Mouse (Mus musculus) granulocyte monocyte progenitor cell, adult 5-6 weeks (primary cell): ENCODE data around the gene Kmt2a. TPM values are rescaled to one million over a fixed set of nuclear protein-coding genes. Genes with fewer than 3 reads are reported as not detected.
A peak's percentile ranks its signal among the peaks of the same experiment; 100 is the strongest.
"Not testable (repeated sequence)": the region's sequence is repeated elsewhere in the genome, so short reads cannot be mapped to it uniquely, and the experiment has no call there.

Experiments used
- ATAC-seq: replicated peaks from 2 replicates; pipeline ENCODE4 v1.8.0; 2016; ENCODE audit warnings: mild to moderate bottlenecking, moderate TSS enrichment, inconsistent platforms; ENCODE audit not compliant: poor library complexity, severe bottlenecking
- total RNA-seq, 2 experiments: library from RNA; stranded (forward) in 1 of 2; stranded (reverse) in 1 of 2; fragments of 200-712, 200-1000 nt in 1 of 2; fragments of >200 nt in 1 of 2; fragmentation: Nextera tagmentation in 1 of 2; gene quantifications; 2 replicates each; pipeline ENCODE4 v1.2.3; 2014 to 2017

Kmt2a gene
- total RNA-seq, 2 experiments from 2014 or later: 10.8 to 93.1 TPM

DNA sequence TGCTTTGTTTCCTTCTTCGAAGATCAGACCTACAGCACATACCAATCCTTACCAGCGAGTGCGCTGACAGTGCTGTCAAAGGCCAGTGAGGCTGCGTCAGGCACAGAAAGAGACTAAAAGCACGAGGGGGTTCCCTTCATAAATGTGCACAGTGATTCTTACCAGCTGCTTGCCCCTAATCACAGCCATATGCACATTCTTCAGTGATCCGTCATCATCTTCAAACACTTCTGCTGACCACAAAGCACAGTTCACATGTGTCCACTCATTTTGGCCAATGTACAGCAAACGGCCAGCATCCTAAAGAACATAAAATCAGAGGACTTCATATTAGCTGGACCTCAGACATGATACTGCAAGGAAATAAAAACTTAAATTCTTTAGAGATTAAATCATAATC is 54.4 kb downstream of the Kmt2a start:
- no peak for ATAC-seq

DNA sequence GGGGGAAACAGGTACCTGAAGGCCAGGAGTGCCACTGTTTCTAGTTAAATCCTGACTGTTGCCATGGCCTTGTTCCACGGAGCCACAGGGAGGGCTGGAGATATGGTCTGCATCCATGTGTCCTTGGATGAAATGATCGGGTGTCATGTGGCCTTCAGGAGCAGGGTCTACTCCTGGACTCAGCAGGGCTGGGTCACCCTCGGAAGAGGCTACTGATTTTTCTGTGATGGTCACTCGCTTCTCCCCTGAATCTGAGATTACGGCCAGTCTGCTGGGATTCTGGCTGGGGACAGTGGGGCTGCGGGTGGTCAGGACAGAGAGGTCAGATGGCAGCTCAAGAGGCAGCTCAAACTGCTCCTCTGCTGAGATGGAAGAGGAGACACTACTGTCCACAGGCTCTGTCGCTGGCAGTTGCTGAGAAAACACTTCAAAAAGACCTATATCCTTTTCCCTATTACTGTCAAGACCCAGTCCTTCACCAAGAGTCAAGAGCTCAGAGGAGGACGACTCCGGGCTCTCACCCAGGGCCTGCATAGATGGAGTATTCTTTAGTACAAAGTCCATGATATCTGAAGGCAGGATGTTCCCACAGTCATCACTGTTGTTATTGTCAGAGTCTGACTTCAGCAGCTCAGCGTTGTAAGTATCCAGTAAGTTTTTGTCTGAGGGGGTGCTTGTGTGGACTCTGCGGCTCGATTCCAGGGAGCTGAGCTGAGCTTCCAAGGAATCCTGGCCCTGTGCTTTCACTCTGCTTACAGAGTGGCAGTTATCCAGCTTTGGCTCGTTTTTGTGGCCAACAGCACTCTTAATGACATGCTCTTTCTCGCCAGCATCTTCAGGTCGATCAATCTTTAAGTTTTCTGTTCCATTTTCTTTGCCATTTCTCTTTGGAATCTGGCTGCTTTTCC is 60.9 kb downstream of the Kmt2a start:
- ATAC-seq: no peak

DNA sequence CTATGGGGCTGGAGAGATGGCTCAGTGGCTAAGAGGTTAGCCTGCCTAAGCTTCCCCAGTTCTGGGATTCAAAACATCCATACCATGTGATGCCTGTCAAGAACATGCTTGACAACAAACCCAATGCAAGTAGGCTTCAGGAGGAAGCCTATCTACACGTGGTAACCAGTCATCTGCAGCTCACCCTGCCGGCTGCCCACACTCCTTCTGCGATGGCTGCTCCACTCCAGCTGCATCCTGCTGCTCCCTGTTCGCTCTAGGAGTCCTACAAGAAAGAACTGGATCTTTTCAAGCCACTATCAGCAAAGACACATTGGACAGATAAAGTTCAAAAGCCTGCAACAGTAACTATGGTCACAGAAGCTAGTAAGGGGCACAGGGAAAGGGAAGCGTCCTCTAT is 63.6 kb downstream of the Kmt2a start:
- no peak for ATAC-seq

DNA sequence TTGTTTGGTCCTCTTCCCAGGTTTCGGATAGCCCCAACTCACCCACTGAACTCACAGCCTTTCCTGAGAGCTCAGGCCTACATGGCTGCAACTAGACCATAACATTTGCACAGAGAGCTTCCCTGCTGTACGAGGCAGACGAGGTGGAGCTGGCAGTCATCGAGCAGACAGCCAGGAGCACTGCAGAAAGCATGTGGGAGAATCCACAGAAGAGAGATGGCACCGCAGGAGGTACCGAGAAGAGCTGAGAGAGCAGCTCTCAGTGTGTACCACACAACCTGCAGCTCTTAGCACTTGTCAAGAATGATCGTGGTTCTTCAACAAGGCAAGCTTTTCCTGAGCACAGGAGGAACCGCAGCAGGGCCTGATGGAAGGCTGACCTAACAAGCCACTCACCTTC is 66.9 kb downstream of the Kmt2a start:
- no peak for ATAC-seq

DNA sequence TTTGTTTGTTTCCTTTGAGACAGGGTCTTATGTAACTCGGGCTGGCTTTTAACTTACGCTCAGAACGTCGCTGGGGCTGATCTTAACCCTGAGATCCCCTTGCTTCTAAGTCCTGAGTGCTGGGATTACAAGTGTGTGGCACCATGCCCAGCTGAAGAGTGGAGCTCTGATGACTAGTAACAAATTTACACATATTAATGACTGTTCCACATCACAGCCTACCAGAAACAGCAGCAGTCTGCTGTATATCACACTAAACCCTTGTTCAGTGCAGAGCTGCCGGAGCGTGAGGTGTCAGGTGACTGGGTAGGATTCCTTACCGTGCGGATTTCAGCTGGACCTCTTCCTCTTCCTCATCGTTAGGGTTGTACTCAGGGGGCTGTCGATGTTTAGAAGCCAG is 70.8 kb downstream of the Kmt2a start:
- no peak for ATAC-seq

DNA sequence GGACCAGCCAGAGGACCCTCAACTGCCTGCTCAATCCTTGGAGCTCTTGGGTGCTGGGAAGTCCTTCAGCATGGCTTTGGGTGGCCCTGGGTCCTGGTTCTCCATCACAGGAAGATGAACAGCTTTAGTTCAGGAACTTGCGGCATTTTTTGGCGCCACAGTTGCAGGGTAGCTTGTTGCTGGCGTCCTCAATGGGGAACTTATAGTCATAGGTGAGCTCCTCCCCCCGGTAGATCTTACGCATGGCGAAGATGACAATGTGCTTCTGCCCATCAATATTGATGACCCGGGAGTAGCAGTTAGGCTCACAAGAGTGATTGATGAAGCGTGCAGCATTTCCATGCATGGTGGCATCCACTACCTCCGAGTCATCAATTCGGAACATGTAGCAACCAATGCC is 73.3 kb downstream of the Kmt2a start:
- no peak for ATAC-seq

DNA sequence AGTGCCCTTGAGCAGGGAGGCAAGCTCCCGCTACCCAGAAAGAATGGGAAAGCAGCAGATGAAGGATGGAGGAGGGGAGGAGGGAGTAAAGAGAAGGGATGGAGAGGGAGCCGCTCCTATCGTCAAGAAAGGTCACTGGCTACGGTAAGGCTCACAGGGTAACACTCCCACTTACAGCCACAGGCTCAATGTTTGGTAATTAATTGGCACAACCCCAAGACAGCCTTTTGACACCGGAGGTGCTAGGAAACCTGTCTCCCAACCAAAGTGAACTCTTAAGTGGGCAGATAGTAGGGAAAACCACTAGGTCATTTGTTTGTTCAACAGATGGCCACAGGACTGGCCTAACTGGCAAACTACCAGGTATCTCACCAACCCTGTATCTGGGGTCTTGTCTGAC is 74.0 kb downstream of the Kmt2a start:
- no peak for ATAC-seq

DNA sequence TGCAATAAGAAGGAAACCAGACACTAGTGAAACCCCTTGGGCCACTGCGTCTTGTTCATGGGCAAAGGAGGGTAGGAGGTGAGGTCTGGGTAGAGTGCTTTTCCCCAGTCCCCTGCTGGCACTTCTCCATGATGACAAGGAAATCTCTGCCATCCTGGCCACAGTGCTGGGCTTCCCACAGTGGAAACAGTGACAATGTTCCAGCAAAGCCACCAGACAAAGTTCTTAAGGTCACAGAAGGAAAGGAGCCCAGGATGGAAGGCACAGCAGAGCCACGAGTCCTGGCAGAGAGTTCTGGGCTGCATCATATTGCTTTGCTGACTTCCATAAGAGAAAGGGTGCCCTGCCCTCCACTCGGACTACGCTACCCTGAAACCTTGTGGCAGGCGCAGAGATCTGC is 75.6 kb downstream of the Kmt2a start:
- ATAC-seq: no peak

DNA sequence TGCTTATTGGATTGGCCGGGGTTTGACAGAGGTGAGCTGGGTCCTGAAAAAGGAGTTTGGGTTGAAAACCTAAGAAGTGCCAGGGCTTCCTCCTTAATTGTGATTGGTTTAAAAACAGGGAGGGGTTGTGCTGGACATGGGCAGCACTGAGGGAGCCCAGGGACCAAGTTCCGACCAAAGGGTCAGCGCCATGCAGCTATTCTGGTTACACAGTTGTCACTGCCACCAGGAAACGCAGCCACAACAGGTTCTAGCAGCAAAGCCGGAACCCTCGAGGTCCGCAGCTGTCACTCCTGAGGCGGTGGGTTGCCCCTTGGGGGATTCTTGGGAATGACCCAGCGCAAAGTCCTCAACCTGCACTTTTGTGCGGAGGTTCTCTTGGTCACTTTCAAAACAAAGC is 76.4 kb downstream of the Kmt2a start:
- ATAC-seq: no peak

DNA sequence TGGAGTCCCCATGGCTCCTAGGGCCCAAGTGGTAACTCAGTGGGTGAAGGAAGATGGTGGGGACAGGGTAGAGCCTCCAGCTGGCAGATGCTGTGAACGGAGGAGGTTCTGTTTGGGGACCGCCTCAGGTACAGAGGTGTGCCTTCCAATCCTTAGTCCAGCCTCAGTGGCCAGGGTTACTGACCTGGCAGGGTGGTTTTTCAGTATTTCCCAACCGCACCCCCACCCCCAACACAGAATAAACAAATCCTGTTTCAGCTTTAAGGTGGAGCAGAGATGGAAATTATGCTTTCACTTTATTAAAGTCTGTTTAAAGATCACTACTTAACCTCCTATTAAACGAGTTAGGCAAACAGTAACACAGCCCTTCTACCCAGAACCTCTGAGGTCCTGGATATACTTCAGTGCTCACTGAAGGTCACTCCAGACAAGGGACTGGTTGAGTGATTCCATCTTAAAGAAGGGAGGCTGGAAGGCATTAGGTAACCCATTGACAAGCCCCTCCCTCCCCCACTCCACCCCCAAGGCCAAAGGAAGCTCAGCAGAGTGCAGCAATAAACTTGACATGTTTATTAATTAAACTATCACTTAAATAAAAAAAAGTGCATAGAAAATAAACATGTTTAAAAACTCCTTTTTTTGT is 78.2 kb downstream of the Kmt2a start, which contains the start of gene Ttc36:
Gene Ttc36 (minus strand): TSS at position 265 of the 643 bp plus-strand sequence.
- no peak for ATAC-seq

DNA sequence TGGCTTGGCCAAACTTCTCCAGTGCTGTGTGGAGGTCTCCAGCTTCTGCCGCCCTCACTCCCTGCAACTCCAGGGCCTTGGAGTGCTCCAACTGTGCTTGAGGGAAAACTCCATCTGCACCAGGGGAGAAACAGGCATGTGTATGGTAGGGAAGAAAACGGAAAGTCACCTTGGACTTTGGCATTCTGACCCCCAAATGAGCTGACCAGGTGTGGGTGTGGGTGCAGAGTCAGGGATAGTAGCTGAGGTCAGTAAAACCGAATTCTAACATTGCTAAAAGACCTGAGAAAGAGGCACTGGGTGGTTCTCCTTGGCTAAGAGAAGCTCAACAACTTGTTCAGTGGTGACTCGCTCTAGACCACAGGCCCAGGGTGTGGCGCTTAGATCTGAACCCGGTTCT is 79.4 kb downstream of the Kmt2a start:
- no peak for ATAC-seq

DNA sequence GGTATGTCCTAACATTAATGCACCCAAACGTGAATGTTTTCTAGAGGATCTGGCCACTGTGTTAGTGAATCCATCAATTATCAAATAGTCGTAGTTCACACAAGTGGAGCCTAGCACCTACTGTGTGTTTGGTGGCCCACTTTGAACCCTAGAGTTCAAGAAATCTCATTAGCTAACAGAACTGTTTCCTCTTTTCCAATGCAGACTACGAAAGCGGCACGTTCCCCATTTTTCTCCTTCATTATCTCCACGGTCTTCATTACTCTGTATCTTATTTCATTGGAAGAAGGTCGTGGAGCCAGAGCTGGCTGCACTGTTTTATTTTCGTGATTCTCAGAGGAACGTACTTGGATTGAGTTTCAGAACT is 81.2 kb downstream of the Kmt2a start:
- peak; percentile 20 for ATAC-seq

DNA sequence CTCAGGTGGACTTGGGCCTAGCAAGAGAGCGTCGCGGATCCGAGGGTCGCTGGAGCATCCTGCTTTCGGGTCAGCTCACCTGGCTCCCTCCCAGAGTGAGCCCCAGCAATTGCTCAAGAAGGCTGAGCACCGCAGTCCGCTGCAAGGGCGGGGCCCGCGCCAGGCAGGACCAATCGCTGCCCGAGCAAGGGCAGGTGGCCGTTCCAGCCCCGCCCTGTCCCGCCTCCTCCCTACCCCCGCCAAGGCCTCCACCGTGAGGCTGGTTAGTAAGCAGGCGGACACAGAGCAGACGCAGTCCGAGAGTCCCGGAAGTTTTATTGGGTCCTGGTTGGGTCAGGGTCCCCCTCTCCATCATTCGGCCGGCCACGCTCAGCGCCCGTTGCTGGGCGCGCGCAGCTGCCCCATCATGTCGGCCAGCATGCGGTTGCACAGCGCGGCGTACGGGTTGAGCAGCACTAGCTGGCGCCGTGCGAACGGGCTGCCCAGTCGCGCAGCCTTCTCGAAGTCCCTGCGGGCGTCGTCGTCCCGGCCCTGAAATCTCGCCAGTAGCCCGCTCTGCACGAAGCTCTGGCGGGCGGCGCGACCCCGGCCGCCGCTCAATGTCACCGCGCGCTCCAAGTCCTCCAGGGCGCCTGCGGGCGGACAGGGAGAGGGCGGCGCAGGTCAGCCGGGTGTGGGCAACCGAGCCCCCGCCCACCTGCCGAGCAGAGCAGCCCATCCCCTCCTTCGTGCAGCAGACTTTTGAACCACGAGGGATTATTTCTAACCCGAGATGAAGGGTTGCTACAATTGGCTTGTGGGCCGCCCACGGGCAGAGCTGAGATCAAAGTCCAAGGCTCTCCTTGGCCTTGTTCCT is 81.8 kb downstream of the Kmt2a start, which contains the start of gene Tmem25:
Gene Tmem25 (minus strand): TSS at position 206 of the 856 bp plus-strand sequence.
- peak; percentile 77 for ATAC-seq

DNA sequence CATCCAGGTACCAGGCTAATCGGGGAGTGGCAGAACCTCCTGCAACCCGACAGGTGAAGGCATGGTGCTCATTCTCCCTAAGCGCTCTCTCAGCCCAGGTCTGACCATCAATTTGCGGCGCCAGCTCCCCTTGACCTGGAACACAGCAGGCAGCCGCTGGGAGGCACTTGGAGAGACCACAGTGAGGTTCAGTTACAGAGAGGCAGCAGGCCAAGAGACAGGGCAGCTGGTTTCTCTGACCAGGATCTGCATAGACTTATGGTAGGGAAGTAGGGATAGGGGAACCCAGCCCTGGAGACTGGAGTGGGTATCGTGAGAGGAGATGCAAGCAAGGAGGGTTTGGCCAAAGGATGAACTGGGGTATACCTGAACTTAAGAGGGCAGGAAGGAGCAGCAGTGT is 82.8 kb downstream of the Kmt2a start:
- no peak for ATAC-seq

DNA sequence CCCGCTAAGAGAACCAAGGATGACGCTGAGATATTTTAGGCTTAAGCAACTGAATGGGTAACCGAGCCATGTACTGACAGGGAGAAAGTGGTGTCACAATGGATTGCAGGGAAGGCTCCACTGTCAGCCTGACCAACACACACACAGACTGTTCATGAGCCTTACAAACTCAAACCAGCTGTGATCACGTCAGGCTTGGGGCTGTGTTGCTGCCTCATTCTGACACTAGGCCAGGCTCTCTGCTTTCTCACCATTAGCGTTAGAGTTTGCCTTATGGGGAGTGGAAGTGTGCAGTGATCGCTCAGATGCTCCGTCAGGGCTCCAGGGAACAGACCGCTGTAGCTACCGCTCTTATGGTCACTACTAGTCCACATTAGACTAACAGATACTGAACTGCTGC is 88.3 kb downstream of the Kmt2a start:
- ATAC-seq: no peak

DNA sequence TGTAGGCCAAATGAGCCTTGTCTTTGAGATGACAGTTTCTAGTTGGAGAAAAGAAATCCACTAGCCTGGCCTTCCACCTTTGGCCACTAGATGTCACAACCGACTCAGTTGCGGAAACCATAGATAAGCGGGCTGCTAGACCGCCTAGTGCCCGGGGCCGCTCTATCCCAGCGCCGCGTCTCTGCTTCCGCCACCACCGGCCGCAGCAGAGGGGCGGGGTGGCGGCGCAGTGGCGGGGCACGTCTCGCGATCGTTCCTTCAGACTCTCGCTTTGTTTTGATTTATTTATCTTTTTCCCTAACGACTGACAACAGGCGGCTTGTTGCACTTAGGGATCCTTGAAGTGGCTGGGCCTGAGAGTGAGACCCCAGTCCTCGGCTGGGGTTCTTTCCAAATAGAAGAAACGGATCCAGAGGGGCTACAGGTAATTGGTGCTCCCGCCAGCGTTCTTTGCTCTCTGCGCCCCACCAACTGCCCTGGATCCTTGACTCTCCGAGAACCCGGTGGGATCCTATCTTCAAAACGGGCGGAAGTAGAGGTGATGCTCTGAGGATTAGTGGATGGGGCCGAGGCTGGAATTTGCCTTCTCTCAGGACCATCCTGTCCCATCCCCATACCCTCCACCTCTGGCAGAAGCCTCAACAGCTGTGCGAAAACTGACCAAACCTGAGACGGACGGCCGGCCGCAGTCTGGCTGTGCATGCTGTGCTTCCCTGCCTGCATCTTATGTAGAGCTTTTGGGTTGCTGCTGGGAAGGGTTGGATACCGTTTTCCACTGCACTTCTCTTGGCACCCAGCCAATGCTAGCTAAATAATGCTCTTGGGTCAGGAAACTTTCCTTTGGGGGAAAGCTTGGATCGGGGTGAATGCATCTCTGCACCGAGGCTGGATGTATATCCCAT is 108.1 kb downstream of the Kmt2a start:
- ATAC-seq: peak; percentile 99

DNA sequence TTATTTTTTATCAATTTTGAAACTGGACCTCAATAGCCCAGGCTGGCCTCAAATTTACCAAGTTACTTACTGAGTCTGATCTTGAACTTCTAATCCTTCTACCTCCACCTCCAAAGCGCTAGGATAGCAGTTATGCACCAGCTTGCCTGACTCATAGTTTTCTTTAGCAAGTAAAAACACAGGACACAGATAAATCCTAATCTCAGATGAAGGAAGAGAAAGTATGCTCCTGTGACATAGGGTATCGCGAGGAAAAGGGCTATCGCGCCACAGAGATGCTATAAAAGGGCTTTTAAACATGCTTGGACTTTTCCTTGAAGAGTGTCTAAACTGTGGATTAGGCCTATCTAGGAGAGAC is 108.7 kb downstream of the Kmt2a start:
- no peak for ATAC-seq

DNA sequence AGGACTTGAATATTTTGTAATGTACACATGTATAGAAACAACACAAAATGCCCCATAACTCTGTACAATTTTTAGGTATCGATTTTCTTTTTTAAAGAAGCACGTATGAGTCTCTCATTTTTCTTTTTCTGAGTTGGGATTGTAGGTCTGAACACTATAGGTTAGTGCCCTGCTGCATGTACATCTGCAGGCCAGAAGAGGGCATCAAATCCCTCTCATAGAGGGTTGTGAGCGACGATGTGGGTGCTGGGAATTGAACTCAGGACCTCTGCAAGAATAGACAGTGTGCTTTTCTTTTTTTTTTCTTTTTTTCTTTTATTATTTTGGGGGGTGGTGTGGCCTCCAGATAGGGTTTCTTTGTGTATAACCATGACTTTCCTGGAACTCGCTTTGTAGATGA is 109.7 kb downstream of the Kmt2a start:
- ATAC-seq: no peak

DNA sequence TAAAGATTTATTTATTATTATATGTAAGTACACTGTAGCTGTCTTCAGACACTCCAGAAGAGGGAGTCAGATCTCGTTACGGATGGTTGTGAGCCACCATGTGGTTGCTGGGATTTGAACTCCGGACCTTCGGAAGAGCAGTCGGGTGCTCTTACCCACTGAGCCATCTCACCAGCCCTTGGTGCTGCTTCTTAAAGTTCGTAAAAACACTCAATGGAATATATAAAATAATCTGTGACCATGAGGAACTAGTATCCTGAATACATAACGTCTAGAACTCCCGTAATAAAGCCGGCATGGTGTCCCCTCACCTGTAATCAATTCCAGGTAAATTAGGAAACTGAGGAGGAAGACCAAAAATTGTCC is 113.1 kb downstream of the Kmt2a start:
- not testable (repeated sequence) for ATAC-seq
